ENCODE assay signal across 9 mouse cellular contexts in genomic region chr11:54256624-54257376, GRCm38 (mm10). TPM values are rescaled to one million over a fixed set of nuclear protein-coding genes. Genes with fewer than 3 reads are reported as not detected.
A peak's percentile ranks its signal among the peaks of the same experiment; 100 is the strongest.
DNase-seq lines count a peak whose midpoint lies in the region; ATAC-seq and TF ChIP-seq lines count a peak whose summit lies in the region.
"Had no signal": no experiment of that assay in that cellular context is flagged by ENCODE, and none has a peak within 500 bp of the region (broad histone marks: within the 10 kb centered on the region; RNA-seq: fewer than 3 reads in every experiment).

No protein-coding gene starts in this region.

- no peak for TF ChIP-seq POLR2A in heart, adult 2 months (IDR thresholded peaks at IDR 0.05; ENCODE audit: insufficient read depth, low read depth, low read length)

- no peak overlapping the region for H3K4me3 ChIP-seq in heart, adult 2 months
- H3K4me3 ChIP-seq in liver, embryonic 13.5 days (replicated peaks), result no peak overlapping the region
- H3K4me3 ChIP-seq in neural tube, embryonic 14.5 days (ENCODE audit: low read depth, low read length), result no peak overlapping the region

- no peaks in the 10 kb centered on the region for H3K27me3 ChIP-seq in heart, adult 2 months (ENCODE audit: control insufficient read depth, insufficient read depth, low read length)
- H3K27me3 ChIP-seq in liver, embryonic 13.5 days, result peaks cover 4% of the 10 kb centered on the region; the same call in 1 of the 2 replicates
- no peaks in the 10 kb centered on the region for H3K27me3 ChIP-seq in neural tube, embryonic 14.5 days (ENCODE audit: control insufficient read depth, insufficient read depth, low read length)

- DNase-seq in 416B (ENCODE audit: low read depth), result peak; percentile 88
- DNase-seq in R1 (ENCODE audit: low read depth, low spot score), result peak; percentile 64
- DNase-seq in cerebellum, postnatal 25 days, result peak; percentile 87 to 89
- peak; percentile 77 to 78 for DNase-seq in heart, adult 2 months
- DNase-seq in kidney, postnatal 25 days, result peak; percentile 78 to 81
- DNase-seq in liver, embryonic 13.5 days, result peak; percentile 42
- DNase-seq in thymus, postnatal 0 days (ENCODE audit: low spot score), result peak; percentile 71

- ATAC-seq in liver, embryonic 13.5 days (ENCODE audit: low read depth), result 0 out of 2 replicates have a peak, but pooled peaks have one; percentile 29
- ATAC-seq in neural tube, embryonic 14.5 days (ENCODE audit: low read depth), result peak; percentile 71; the same call in 1 of the 2 replicates

- peak; percentile 88 for TF ChIP-seq EP300 in heart, adult 2 months (IDR thresholded peaks at IDR 0.05; ENCODE audit: insufficient read depth, low read depth, low read length)

- WGBS in heart, adult 2 months, result 72% methylated on average over 3 of the region's 3 CpGs
- WGBS in liver, embryonic 13.5 days (ENCODE audit: insufficient replicate concordance), result 51% methylated on average over 3 of the region's 3 CpGs
- 65% methylated on average over 3 of the region's 3 CpGs for WGBS in neural tube, embryonic 14.5 days

- H3K4me1 ChIP-seq in heart, adult 2 months (ENCODE audit: control insufficient read depth, insufficient read depth, low read length), result no peaks in the 10 kb centered on the region; the same call in 1 of the 2 replicates
- H3K4me1 ChIP-seq in liver, embryonic 13.5 days (replicated peaks), result no peaks in the 10 kb centered on the region; the same call in 1 of the 2 replicates
- H3K4me1 ChIP-seq in neural tube, embryonic 14.5 days (ENCODE audit: control insufficient read depth, insufficient read depth, low read length), result no peaks in the 10 kb centered on the region

- H3K9me3 ChIP-seq in liver, embryonic 13.5 days (replicated peaks), result no peaks in the 10 kb centered on the region
- H3K9me3 ChIP-seq in neural tube, embryonic 14.5 days (ENCODE audit: control insufficient read depth, low read length), result no peaks in the 10 kb centered on the region

- no peaks in the 10 kb centered on the region for H3K79me2 ChIP-seq in heart, adult 2 months (replicated peaks; ENCODE audit: control insufficient read depth, insufficient read depth, low read length)

- no peak overlapping the region for H3K27ac ChIP-seq in heart, adult 2 months
- H3K27ac ChIP-seq in liver, embryonic 13.5 days, result no peak overlapping the region
- H3K27ac ChIP-seq in neural tube, embryonic 14.5 days (ENCODE audit: low read depth, low read length), result no peak overlapping the region

- intact Hi-C loops in heart, adult 2 months (cut with DNase I), result loop anchor here (1.0 to 5.0 kb wide), 3 partner anchors 111 to 324 kb away; no protein-coding TSS in a partner anchor

- H3K9ac ChIP-seq in heart, adult 2 months (ENCODE audit: low read depth, low read length), result no peak overlapping the region
- no peak overlapping the region for H3K9ac ChIP-seq in liver, embryonic 13.5 days
- H3K9ac ChIP-seq in neural tube, embryonic 14.5 days (replicated peaks; ENCODE audit: low read depth, low read length), result no peak overlapping the region

- TF ChIP-seq CTCF in heart, adult 2 months (IDR thresholded peaks at IDR 0.05), result peak; percentile 83

- no peak overlapping the region for H3K4me2 ChIP-seq in liver, embryonic 13.5 days
- no peak overlapping the region for H3K4me2 ChIP-seq in neural tube, embryonic 14.5 days (ENCODE audit: low read depth, low read length)

- H3K36me3 ChIP-seq in heart, adult 2 months (ENCODE audit: control insufficient read depth, insufficient read depth, low read length), result no peaks in the 10 kb centered on the region
- H3K36me3 ChIP-seq in liver, embryonic 13.5 days, result no peaks in the 10 kb centered on the region
- H3K36me3 ChIP-seq in neural tube, embryonic 14.5 days (ENCODE audit: control insufficient read depth, insufficient read depth, low read length), result no peaks in the 10 kb centered on the region

RNA-seq across cellular contexts. Expression of gene Csf2, which starts 7.3 kb away (rescaled TPM):
- not detected for total RNA-seq in heart, adult 2 months (2021)
- polyA plus RNA-seq in heart, adult 2 months (2012; rRNA removed), result not detected in 2 replicates
- not detected in 2 replicates for polyA plus RNA-seq in liver, embryonic 13.5 days (2015; fragmentation: Nextera tagmentation; extraction: Ambion mirVana)
- not detected in 2 replicates for polyA plus RNA-seq in neural tube, embryonic 14.5 days (2014; fragmentation: Nextera tagmentation; extraction: Ambion mirVana)
- 1.1 and 1.3 TPM in 2 replicates for polyA plus RNA-seq in thymus, postnatal 0 days (2015; fragmentation: Nextera tagmentation; extraction: Ambion mirVana)
- polyA plus RNA-seq: heart, embryonic 14.5 days had no signal

RNA-seq across cellular contexts. Expression of gene Il3, which starts 10.3 kb away (rescaled TPM):
- not detected for total RNA-seq in heart, adult 2 months (2021)
- not detected in 2 replicates for polyA plus RNA-seq in heart, adult 2 months (2012; rRNA removed)
- polyA plus RNA-seq in liver, embryonic 13.5 days (2015; fragmentation: Nextera tagmentation; extraction: Ambion mirVana), result not detected in 2 replicates
- polyA plus RNA-seq in neural tube, embryonic 14.5 days (2014; fragmentation: Nextera tagmentation; extraction: Ambion mirVana), result not detected in 2 replicates
- 0.23 and 0.36 TPM in 2 replicates for polyA plus RNA-seq in thymus, postnatal 0 days (2015; fragmentation: Nextera tagmentation; extraction: Ambion mirVana)
- polyA plus RNA-seq: heart, embryonic 14.5 days had no signal

RNA-seq across cellular contexts. Expression of gene Acsl6, which starts 46.8 kb away (rescaled TPM):
- total RNA-seq in heart, adult 2 months (2021), result 1 to 10 TPM; 6.0 to 7.2 TPM
- 5.7 and 7.0 TPM in 2 replicates for polyA plus RNA-seq in heart, adult 2 months (2012; rRNA removed)
- polyA plus RNA-seq in liver, embryonic 13.5 days (2015; fragmentation: Nextera tagmentation; extraction: Ambion mirVana), result 1.2 and 1.9 TPM in 2 replicates
- 50.9 and 51.3 TPM in 2 replicates for polyA plus RNA-seq in neural tube, embryonic 14.5 days (2014; fragmentation: Nextera tagmentation; extraction: Ambion mirVana)
- 0.50 and 0.75 TPM in 2 replicates for polyA plus RNA-seq in thymus, postnatal 0 days (2015; fragmentation: Nextera tagmentation; extraction: Ambion mirVana)
